Mouse (Mus musculus): ENCODE results near the gene Stat5a.

Gene Stat5a

DNA sequence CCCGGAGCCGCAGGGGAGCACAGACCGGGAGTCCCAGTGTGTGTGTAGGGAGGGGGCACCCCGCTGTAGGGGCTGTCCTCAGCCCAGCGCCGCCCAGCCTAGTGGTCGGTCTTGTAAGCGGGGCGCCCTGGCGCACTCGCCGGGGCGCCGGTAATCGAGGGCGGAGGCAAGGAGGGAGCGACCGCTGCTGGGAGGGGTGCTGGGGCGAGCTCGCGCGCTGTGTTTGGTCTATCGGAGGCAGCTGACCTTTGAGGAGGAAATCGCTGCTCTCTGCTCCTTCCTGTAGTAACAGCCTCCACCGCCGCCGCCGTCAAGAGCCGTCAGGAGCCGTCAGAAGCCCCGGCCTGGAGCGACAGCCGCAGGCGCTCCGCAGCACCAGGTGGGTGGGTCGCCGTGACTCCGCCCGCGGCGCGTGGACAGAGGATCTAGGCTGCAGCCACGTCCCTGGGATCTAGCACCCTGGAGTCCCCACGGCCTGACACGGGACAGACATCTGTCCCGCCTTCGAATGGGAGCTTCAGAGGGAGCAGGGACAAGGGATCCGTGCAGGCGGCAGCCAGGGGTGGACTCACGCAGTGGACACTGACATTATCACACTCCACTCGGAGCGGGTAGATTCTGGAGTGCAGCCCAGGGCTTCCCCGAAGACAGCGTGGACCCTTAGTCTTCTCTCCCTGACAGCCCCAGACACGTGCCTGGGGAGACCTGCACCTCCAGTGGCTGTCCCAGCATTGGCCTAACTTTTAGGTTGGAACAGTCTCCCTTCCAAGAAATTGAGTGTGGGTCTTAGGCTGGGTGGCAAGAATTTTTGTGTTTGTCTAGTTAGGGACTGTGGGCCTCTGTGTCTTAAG, 1.3 kb downstream of the Stat5a start:
- DNase-seq (ENCODE audit: low spot score) = peak; percentile 64

DNA sequence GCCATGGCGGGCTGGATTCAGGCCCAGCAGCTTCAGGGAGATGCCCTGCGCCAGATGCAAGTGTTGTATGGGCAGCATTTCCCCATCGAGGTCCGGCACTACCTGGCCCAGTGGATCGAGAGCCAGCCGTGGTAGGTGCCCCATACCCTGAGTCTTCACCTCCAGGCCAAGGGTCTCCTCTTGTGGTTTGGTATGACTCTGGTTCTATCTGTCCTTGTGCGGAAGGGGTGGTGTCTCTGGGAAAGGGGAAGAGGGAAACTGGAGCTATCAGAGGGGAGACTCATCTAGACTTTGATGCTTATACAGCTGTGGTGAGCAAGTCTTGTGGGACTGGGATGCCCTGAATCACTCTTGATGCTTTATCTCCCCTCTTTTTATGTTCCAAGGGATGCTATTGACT, 2.2 kb downstream of the Stat5a start:
- no peak for DNase-seq (ENCODE audit: low spot score)

GRCm38 (mm10) chr11:100861836-100862235, 2.7 kb downstream of the Stat5a start:
- no peak for DNase-seq (ENCODE audit: low spot score)

DNA sequence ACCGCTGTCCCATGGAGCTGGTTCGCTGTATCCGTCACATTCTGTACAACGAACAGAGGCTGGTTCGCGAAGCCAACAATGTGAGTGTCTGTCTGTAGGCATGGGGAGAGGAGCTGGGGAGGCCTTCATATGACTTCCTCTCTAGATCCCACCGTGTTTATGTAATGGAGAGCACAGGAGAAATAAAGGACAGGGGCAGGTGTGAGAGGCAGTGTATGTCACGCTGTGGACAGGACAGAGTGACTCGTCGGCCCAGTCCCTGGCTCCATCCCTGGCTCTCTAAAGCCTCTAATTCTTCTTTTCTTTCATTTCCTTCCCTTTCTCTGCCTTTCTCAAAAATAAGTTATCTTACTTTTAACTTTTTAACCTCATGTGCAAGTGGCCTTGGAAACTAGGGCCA, 4.0 kb downstream of the Stat5a start:
- no peak for DNase-seq (ENCODE audit: low spot score)

GRCm38 (mm10) chr11:100865618-100866017, 6.5 kb downstream of the Stat5a start:
- no peak for DNase-seq (ENCODE audit: low spot score)

GRCm38 (mm10) chr11:100870256-100870967, 11.3 kb downstream of the Stat5a start:
- no peak for DNase-seq (ENCODE audit: low spot score)

GRCm38 (mm10) chr11:100870968-100871350, 11.8 kb downstream of the Stat5a start:
- no peak for DNase-seq (ENCODE audit: low spot score)

DNA sequence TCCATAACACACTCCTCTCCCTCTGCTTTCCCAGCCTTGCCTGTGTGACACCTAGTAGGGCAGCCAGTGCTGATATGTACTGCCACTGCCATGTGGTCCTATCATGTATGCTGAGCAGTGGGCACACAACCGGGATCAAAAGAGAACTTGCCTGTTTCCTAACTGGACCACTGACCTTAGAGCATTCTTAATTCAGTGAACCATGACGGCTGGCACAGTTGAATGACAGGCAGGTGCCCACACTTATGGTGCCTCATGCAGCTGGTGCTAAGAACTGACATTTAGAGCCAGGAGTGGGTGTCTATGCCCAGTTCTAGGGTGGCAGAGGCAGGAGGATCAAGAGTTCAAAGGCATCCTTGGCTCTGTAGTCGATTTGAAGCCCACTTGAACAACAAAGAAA, 16.6 kb downstream of the Stat5a start:
- DNase-seq (ENCODE audit: low spot score) = no peak

- DNase-seq (ENCODE audit: low spot score) = no peak
These were observed 20.3 kb downstream of the Stat5a start for GRCm38 (mm10) chr11:100879321-100880078.

GRCm38 (mm10) chr11:100883640-100884039, 24.5 kb downstream of the Stat5a start:
- no peak for DNase-seq (ENCODE audit: low spot score)

GRCm38 (mm10) chr11:100885472-100885871, 26.3 kb downstream of the Stat5a start:
- DNase-seq (ENCODE audit: low spot score) = no peak

DNA sequence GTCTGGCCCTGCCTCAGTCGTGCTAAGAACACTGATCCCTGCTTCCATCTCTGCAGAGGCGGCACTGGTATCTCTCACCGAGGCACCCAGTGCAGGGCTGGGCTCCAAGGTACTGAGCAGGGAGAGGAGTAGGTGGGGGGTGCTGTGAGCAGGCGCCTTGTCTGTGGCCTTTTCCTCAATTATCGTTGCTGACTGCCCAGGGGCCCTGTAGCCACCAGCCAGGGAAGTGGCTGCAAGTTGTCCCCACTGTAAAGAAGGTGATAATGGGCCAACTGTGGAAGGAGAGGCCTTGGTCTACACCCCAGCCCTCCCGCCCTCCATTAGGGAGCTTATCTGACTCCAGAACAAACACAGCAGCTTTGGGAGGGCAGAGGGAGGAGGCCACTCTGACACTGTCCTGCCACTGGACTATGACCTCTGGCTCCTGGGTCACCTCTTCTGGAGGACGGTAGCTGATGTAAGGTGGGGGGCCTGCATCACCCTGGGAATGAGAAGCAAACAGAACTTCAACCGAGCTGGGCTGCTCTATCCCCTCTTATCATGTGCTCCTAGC, 27.1 kb downstream of the Stat5a start:
- no peak for DNase-seq (ENCODE audit: low spot score)

- no peak for DNase-seq (ENCODE audit: low spot score)
These were observed 28.1 kb downstream of the Stat5a start for GRCm38 (mm10) chr11:100887236-100887635.

DNA sequence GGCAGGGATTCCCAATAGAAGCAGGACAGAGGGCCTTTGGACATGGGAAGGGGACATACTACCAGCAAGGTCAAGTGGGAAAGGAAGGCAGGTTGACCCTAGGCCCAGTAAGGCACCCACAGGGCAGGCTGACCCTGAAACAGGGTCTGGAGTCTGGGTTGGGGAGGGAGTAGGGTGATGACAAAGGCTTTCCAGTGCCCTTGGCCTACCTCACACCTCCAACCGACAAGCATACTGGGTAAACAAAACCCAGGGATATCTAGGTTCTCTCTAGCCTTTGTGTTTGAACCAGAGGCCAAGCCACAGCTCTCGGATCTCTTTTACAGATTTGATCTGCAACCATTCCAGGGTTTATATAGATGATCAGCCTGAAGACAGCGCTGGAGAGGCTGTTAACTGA, 28.6 kb downstream of the Stat5a start:
- no peak for DNase-seq (ENCODE audit: low spot score)

DNA sequence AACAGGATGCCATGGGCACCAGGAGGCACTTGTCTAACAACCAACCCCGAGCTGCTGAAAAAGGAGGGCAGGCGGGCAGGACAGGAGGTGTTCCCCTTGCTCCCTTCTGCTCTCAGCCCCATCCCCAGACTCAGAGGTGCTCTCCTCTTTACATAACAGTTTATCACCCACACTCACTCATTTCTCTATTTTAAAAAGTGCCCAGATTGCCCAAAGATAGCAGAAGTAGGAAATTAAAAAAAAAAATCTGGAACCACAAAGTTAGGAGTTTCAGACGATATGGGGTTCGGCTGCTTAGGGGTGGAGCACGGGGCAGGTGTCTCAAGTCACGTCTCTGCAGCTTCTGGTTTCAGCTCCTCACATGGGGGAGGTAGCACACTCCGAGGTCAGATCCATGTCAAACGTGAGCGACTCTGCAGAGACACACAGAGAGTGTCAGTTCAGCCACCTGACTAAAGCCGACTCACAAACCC, 29.2 kb downstream of the Stat5a start:
- no peak for DNase-seq (ENCODE audit: low spot score)

- no peak for DNase-seq (ENCODE audit: low spot score)
These were observed 31.3 kb downstream of the Stat5a start for GRCm38 (mm10) chr11:100890481-100890880.

DNA sequence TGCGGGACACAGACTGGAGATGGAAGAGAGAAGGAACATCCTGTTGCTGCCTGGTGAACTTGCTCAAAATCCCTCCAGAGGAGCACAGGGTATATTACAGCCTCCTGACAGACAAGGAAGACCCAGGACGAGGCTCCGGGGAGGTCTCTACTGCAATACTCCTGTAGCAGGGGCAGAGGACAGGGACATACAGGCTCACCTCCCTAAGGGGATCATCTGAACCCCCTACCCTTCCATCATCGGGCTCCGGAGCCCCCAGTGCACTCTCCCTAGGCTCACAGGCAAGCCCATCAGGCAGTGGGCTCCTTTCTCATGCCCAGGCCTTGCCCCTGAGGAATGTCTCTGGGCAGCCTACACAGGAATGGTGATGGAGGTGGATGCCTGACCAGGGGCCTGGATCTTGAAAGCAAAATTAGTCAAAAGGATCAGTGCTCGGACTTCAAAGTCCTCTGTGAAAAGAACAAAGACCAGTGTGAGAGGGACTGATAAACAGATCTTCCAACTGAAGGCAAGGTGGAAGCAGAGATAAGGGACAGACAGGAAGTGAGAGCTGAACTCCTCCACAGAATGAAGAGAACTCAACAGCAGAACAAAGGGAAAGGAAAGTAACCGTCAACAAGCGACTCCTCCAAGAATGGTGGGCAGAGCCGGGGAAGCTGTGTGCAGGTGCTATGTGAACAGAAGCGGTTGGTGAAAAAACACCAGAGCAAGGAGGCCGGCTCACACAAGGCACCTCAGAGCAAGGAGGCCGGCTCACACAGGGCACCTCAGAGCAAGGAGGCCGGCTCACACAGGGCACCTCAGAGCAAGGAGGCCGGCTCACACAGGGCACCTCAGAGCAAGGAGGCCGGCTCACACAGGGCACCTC, 32.3 kb downstream of the Stat5a start:
- DNase-seq (ENCODE audit: low spot score) = no peak

DNA sequence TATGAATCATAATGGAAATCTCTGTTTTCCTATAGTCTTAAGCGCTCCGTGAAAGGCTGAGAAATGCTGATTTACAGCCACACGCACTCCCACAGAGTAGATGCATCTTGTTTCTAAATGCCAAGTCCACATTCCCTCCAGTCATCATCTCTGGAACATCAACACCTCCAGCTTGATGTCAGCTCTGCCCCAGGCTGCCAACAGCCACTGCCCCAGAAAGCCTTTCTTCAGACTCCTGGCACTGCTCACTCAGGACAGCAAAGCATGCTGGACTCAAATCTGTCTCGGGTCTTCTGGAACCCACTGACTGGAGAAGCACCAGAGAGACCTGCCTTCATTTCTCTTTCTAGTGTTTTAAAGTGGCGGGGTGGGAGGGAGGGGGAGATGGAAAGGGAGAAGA, 33.3 kb downstream of the Stat5a start:
- no peak for DNase-seq (ENCODE audit: low spot score)

- DNase-seq (ENCODE audit: low spot score) = peak; percentile 88
These were observed 34.3 kb downstream of the Stat5a start for GRCm38 (mm10) chr11:100893482-100893881.

GRCm38 (mm10) chr11:100894146-100894918, 35.2 kb downstream of the Stat5a start:
- no peak for DNase-seq (ENCODE audit: low spot score)
